Mouse (Mus musculus) MEL (cell line): ENCODE data around the gene Tgfbi.

Source experiments
- CTCF ChIP-seq, 3 experiments: IDR thresholded peaks in 2 of 3; conservative IDR thresholded peaks in 1 of 3; 2 replicates each; pipeline ENCODE4 v1.5.1; 2011 to 2012; ENCODE audit warnings: low read length in 3 of 3, low read depth in 2 of 3, mild to moderate bottlenecking in 2 of 3, improper control_type of control experiment in 1 of 3, inconsistent platforms in 1 of 3, mixed read lengths in 1 of 3, moderate library complexity in 1 of 3; ENCODE audit not compliant: control insufficient read depth in 1 of 3, insufficient read depth in 1 of 3, poor library complexity in 1 of 3, severe bottlenecking in 1 of 3
- EP300 ChIP-seq, 2 experiments: IDR thresholded peaks; 2 replicates each; pipeline ENCODE4 v1.6.1; 2011; ENCODE audit warnings: improper control_type of control experiment in 2 of 2, low read length in 2 of 2, low read depth in 1 of 2, mild to moderate bottlenecking in 1 of 2
- KAT2A ChIP-seq: conservative IDR thresholded peaks from 2 replicates; pipeline ENCODE4 v1.6.1; 2012; ENCODE audit warnings: low read depth, low read length, improper control_type of control experiment, inconsistent platforms
- MAFK ChIP-seq: IDR thresholded peaks from 2 replicates; pipeline ENCODE4 v1.6.1; 2011; ENCODE audit warnings: low read depth, mild to moderate bottlenecking, low read length, improper control_type of control experiment, borderline replicate concordance
- POLR2AphosphoS2 ChIP-seq: IDR thresholded peaks from 2 replicates; pipeline ENCODE4 v1.6.1; 2011; ENCODE audit warnings: low read length, improper control_type of control experiment
- POLR2AphosphoS5 ChIP-seq: IDR thresholded peaks from 2 replicates; pipeline ENCODE4 v1.6.1; 2012; ENCODE audit warnings: low read depth, borderline replicate concordance, mild to moderate bottlenecking, inconsistent platforms, low read length, moderate library complexity, mixed read lengths
- SIN3A ChIP-seq: IDR thresholded peaks from 2 replicates; pipeline ENCODE4 v1.6.1; 2012; ENCODE audit warnings: low read length, improper control_type of control experiment, inconsistent platforms
- SMC3 ChIP-seq: IDR thresholded peaks from 2 replicates; pipeline ENCODE4 v1.6.1; 2011; ENCODE audit warnings: low read depth, low read length, improper control_type of control experiment
- TBP ChIP-seq: IDR thresholded peaks from 2 replicates; pipeline ENCODE4 v1.8.0; 2011; ENCODE audit warnings: low read depth, low read length, improper control_type of control experiment
- UBTF ChIP-seq: IDR thresholded peaks from 2 replicates; pipeline ENCODE4 v1.6.1; 2012; ENCODE audit warnings: low read depth, mild to moderate bottlenecking, inconsistent platforms, low read length, improper control_type of control experiment, moderate library complexity, borderline replicate concordance; ENCODE audit not compliant: insufficient read depth

DNA sequence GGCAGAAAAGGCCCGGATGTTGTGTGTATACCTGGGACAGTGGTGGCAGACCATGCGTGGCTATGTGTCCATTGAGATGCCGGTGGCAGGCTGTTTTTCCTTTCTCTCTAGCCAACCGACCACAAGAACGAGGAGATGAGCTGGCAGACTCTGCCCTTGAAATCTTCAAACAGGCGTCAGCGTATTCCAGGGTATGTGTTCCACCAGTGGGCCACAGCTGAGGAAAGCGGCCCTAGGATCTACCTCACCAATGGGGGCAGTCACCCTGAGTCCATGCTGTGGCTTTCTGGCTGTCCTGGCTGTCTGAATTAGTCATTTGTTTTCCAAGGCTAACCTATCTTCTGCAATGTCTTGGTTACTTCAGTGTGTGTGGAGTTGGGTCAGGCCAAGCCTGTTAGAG, 27.7 kb downstream of the Tgfbi start:
- no peak for TF ChIP-seq SMC3
- no peak for TF ChIP-seq EP300 (IDR thresholded peaks at IDR 0.05; ENCODE audit: low read depth in 1 of 2, low read length in 2 of 2)
- no peak for TF ChIP-seq POLR2AphosphoS2
- TF ChIP-seq POLR2AphosphoS5, result no peak
- no peak for TF ChIP-seq UBTF
- TF ChIP-seq TBP, result no peak
- TF ChIP-seq CTCF (IDR thresholded peaks at IDR 0.05 in 2 of 3, conservative IDR thresholded peaks at IDR 0.05 in 1 of 3; ENCODE audit: control insufficient read depth in 1 of 3, insufficient read depth in 1 of 3, low read depth in 2 of 3, low read length in 3 of 3, poor library complexity in 1 of 3, severe bottlenecking in 1 of 3), result no peak
- no peak for TF ChIP-seq MAFK
- TF ChIP-seq KAT2A, result no peak
- no peak for TF ChIP-seq SIN3A
